Mouse (Mus musculus) myocyte (in vitro differentiated cells): ENCODE results near the gene Upk2. TPM values are rescaled to one million over a fixed set of nuclear protein-coding genes. Genes with fewer than 3 reads are reported as not detected.

Experiments
- H3K27me3 ChIP-seq: one replicate; pipeline ENCODE4 v1.6.1; 2011; ENCODE audit not compliant: control insufficient read depth, insufficient read depth, insufficient read length
- H3K36me3 ChIP-seq: one replicate; pipeline ENCODE4 v1.6.1; 2011; ENCODE audit not compliant: control insufficient read depth, insufficient read depth
- H3K4me2 ChIP-seq: one replicate; pipeline ENCODE4 v1.6.1; 2011; ENCODE audit warnings: low read depth, control low read depth
- H3K4me3 ChIP-seq: one replicate; pipeline ENCODE4 v1.5.1; 2011; ENCODE audit warnings: mild to moderate bottlenecking, control low read depth, moderate library complexity
- H3K79me2 ChIP-seq: one replicate; pipeline ENCODE4 v1.6.1; 2011; ENCODE audit not compliant: control insufficient read depth, insufficient read depth
- H3ac ChIP-seq: one replicate; pipeline ENCODE4 v1.6.1; 2011; ENCODE audit not compliant: control insufficient read depth, insufficient read length
- CEBPB ChIP-seq: IDR thresholded peaks from 2 replicates; pipeline ENCODE4 v1.6.1; 2011; ENCODE audit warnings: mild to moderate bottlenecking, moderate library complexity; ENCODE audit not compliant: poor library complexity, insufficient read depth, severe bottlenecking
- MYOD1 ChIP-seq, 3 experiments: IDR thresholded peaks; one replicate each; pipeline ENCODE4 v1.6.1; 2011; ENCODE audit warnings: control low read depth in 2 of 3, low read depth in 2 of 3, mild to moderate bottlenecking in 2 of 3, moderate library complexity in 1 of 3; ENCODE audit not compliant: insufficient read length in 2 of 3, control insufficient read depth in 1 of 3
- POLR2A ChIP-seq: IDR thresholded peaks from one replicate; pipeline ENCODE4 v1.6.1; 2011; ENCODE audit warnings: low read depth, mild to moderate bottlenecking, control low read depth, moderate library complexity; ENCODE audit not compliant: insufficient read length
- POLR2AphosphoS2 ChIP-seq: IDR thresholded peaks from one replicate; pipeline ENCODE4 v1.6.1; 2011; ENCODE audit warnings: low read depth, control low read depth; ENCODE audit not compliant: insufficient read length
- REST ChIP-seq: IDR thresholded peaks from one replicate; pipeline ENCODE4 v1.6.1; 2011; ENCODE audit warnings: mild to moderate bottlenecking, control low read depth, moderate library complexity; ENCODE audit not compliant: insufficient read depth, insufficient read length
- SRF ChIP-seq: IDR thresholded peaks from one replicate; pipeline ENCODE4 v1.6.1; 2011; ENCODE audit warnings: low read depth; ENCODE audit not compliant: control insufficient read depth, insufficient read length
- TCF12 ChIP-seq: IDR thresholded peaks from one replicate; pipeline ENCODE4 v1.6.1; 2011; ENCODE audit warnings: mild to moderate bottlenecking, control low read depth; ENCODE audit not compliant: poor library complexity, insufficient read depth, severe bottlenecking
- TCF3 ChIP-seq: IDR thresholded peaks from one replicate; pipeline ENCODE4 v1.6.1; 2011; ENCODE audit warnings: low read depth, control low read depth; ENCODE audit not compliant: insufficient read length
- polyA plus RNA-seq: library from polyadenylated mRNA; unstranded; fragments of >200 nt; fragmentation: generic; extraction: Trizol; gene quantifications from one replicate; pipeline ENCODE4 v1.2.1, GENCODE M21; 2012; ENCODE audit warnings: missing spikeins

The Upk2 gene
- polyA plus RNA-seq, 1 experiment, result not detected

DNA sequence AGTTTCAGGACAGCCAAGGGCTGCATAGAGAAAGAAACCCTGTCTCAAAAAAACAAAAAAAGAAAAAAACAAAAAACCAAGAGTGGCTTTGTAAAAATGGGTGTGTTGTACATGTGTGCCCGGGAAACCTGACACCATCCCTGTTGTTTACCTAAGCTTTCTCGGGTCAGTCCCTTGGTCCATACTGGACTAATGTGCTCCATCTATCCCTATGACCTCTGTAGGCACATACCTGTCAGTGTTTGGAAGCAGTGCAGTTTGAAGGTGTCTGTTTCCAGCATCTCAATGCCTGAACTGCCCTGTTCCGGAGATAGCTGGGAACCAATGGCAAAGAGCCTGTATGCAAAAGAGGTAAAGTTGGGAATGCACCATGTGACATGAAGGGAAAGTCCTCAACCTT lies 49.8 kb downstream of the Upk2 start:
- Histone ChIP-seq H3K79me2 (peaks cover 46% of the 10 kb centered on the region), H3ac (no peak overlapping the region), H3K36me3 (peaks cover 36% of the 10 kb centered on the region), H3K4me3 (no peak overlapping the region), H3K27me3 (no peaks in the 10 kb centered on the region), H3K4me2 (no peak overlapping the region)
- no peak for TF ChIP-seq CEBPB
- no peak for TF ChIP-seq REST
- no peak for TF ChIP-seq POLR2A
- TF ChIP-seq TCF12, result no peak
- no peak for TF ChIP-seq POLR2AphosphoS2
- no peak for TF ChIP-seq TCF3
- TF ChIP-seq MYOD1 (IDR thresholded peaks at IDR 0.05; ENCODE audit: control insufficient read depth in 1 of 3, insufficient read length in 2 of 3, low read depth in 2 of 3), result no peak
- TF ChIP-seq SRF, result no peak

Other genes starting within 250 kb of the Upk2 start
- 4.5 TPM for gene Cbl, start 220.9 kb downstream of the Upk2 start, polyA plus RNA-seq
- not detected for gene Ccdc153, start 214.3 kb downstream of the Upk2 start, polyA plus RNA-seq
- 0.02 TPM for gene Pdzd3, start 203.5 kb downstream of the Upk2 start, polyA plus RNA-seq
- 7.2 TPM for gene Nlrx1, start 186.4 kb downstream of the Upk2 start, polyA plus RNA-seq
- gene Abcg4, start 166.4 kb downstream of the Upk2 start, polyA plus RNA-seq, result 0.10 TPM
- gene Hinfp, start 149.3 kb downstream of the Upk2 start, polyA plus RNA-seq, result 6.5 TPM
- 18.1 TPM for gene C2cd2l, start 134.7 kb downstream of the Upk2 start, polyA plus RNA-seq
- gene Dpagt1, start 129.0 kb downstream of the Upk2 start, polyA plus RNA-seq, result 26.3 TPM
- 123 TPM for gene H2afx, start 120.3 kb downstream of the Upk2 start, polyA plus RNA-seq
- gene Hmbs, start 110.7 kb downstream of the Upk2 start, polyA plus RNA-seq, result 31.5 TPM
- 26.4 TPM for gene Vps11, start 93.3 kb downstream of the Upk2 start, polyA plus RNA-seq
- 45.9 TPM for gene Hyou1, start 75.5 kb downstream of the Upk2 start, polyA plus RNA-seq
- 20.8 TPM for gene Slc37a4, start 58.1 kb downstream of the Upk2 start, polyA plus RNA-seq
- gene Rps25, start 47.8 kb downstream of the Upk2 start, polyA plus RNA-seq, result 1,955 TPM
- gene Trappc4, start 47.4 kb downstream of the Upk2 start, polyA plus RNA-seq, result 119 TPM
- gene Ccdc84, start 36.4 kb downstream of the Upk2 start, polyA plus RNA-seq, result 15.6 TPM
- not detected for gene Foxr1, start 13.8 kb downstream of the Upk2 start, polyA plus RNA-seq
- 35.4 TPM for gene Bcl9l, start 27.8 kb upstream of the Upk2 start, polyA plus RNA-seq
- 0.01 TPM for gene Cxcr5, start 106.9 kb upstream of the Upk2 start, polyA plus RNA-seq
- 25.8 TPM for gene Ddx6, start 149.9 kb upstream of the Upk2 start, polyA plus RNA-seq
- 0.02 TPM for gene Treh, start 218.3 kb upstream of the Upk2 start, polyA plus RNA-seq